Mouse (Mus musculus) retina, postnatal 1 day (tissue): ENCODE results near the gene Uba5.

Experiments used
- DNase-seq: peaks from one replicate; pipeline ENCODE4 v3.0.0-alpha.2; 2012

The Uba5 gene

DNA sequence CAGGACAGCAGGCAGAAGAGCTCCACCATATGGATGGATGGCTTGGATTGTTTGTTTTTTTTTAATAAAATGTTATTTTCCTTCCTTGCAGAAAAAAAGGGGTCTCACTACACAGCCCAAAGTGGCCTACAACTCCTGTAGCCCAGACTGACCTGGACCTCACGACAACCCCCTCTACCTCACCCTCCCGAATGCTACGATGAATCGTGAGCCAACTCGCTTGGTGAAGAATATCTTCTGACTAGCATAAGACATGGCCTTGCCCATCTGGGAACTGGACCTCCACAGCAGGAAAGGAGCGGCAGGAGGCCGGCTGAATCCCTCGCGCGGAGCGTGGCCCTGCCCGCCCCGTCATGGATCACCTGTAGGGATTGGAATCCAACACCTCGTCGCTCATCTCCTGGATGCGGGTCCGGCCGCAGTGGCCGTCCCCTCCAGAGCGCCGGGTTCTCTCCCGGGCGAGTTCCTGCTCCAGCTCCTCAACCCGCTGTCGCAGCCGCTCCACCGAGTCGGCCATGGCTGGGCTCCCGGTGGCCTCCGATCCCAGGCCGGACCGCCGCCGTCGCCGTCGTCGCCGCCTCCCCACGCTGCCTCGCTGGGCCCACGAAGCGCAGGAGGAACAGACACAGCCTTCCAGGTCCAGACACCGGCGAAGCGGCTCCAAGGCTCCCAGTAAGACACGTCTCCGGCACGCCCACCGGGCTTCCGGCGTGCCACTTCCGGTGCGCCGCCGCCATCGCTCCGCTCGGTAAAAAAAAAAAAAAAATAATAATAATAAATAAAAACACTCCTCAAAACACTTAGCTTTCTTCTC, at the start of gene Uba5:
TSS of gene Uba5 (minus strand) at position 705 of the 814 bp plus-strand sequence.
- no peak for DNase-seq

GRCm38 (mm10) chr9:104109151-104109550, 46.2 kb upstream of the Uba5 start:
- DNase-seq = no peak

- DNase-seq = no peak
These were observed 45.7 kb upstream of the Uba5 start for GRCm38 (mm10) chr9:104108571-104109143.

- no peak for DNase-seq
These were observed 44.5 kb upstream of the Uba5 start for GRCm38 (mm10) chr9:104107482-104107881.

- DNase-seq = no peak
These were observed 44.0 kb upstream of the Uba5 start for GRCm38 (mm10) chr9:104106930-104107329.

GRCm38 (mm10) chr9:104104986-104105385, 42.1 kb upstream of the Uba5 start:
- no peak for DNase-seq

DNA sequence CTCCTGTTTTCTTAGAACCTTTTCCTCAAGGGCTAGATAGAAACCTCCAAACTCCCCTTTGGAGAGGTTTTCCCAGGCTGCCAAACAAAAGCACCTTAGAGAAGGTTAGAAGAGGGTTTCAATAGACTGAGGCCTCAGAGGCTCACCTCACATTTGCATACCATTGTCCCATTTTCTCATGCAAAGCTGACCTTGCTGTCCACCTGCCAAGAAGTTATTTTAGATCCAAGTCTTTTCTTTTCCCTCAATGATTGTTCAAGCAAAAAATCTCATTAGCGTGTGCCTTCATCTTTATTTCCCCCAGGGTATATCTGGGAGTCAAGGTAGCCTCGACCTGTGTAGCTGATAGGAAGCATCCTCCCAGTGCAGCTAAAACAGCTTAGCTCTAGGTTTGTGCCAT, 40.0 kb upstream of the Uba5 start:
- no peak for DNase-seq

DNA sequence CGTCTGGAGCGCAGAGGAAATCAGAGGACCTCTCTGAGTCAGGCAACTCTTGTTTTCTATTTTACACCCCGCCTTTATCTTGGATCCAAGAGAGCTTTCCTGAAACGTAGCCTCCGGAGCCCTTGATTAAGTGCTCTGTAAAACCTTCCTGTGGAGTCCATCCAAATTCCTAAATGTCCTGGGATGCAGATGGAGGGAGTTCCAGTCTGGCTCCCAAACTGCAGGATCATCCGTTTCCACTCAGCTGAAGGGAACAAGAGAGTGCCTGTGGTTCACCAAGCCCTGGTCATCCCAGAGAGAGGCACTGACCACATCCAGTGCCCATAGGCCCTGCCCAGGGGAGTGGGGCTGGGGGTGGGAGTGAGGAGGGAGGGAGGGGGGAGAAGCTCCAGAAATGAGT, 39.4 kb upstream of the Uba5 start:
- no peak for DNase-seq

DNA sequence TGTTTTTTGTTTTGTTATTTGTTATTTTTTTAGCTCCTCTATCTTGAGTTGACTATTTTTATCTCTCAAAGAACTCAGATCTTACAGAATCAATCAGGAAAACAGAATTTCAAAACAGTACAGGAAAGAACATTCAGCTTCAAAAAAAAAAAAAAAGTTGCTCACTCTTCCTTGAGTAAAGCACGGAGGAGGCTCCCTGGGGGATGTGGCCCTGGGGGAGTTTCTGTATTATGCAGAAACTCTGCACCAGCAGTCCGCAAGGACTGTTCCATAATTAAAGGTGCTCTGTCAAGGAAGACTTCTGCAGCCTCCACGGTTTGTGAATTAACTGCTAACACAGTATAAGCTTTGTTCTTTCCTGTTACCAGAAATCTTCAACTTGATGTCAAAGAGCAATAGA, 38.5 kb upstream of the Uba5 start:
- DNase-seq = no peak

DNA sequence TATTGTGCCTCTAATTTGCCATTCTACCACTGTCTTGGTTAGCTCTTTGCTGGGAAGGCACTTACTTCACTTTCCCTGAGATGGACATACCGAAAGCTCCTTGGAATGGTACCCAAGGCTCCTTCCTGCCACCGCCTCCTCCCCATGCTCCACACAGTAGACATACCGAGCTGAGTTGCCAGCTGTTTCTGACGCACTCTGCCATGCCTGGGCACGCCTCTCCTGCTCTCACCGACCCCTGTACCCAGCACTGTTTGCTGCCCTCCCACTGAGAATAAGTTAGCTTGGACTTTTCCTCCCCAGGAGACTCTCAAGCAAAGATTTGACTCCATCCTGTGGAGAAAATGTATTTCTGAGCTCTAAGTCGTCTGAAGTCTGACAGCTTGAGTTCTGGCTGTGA, 37.9 kb upstream of the Uba5 start:
- no peak for DNase-seq

DNA sequence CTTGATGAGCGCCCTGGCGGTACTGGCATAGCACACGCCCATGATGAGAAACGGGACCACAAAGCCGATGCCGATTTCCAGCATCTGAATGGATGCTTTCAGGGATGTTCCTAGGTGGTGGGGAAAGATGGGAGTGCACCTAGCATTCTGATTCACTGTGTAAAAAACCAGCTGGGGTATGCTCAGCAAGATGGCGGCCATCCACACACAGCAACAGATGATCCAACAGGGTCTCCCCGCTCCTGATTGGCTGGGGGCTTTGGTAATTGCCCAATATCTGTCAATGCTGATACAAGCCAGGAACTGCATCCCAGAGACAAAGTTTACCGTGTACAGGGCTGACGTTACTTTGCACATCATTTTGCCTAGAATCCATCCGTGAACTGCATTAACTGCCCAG, 36.1 kb upstream of the Uba5 start:
- no peak for DNase-seq

GRCm38 (mm10) chr9:104098256-104098655, 35.3 kb upstream of the Uba5 start:
- DNase-seq = no peak

DNA sequence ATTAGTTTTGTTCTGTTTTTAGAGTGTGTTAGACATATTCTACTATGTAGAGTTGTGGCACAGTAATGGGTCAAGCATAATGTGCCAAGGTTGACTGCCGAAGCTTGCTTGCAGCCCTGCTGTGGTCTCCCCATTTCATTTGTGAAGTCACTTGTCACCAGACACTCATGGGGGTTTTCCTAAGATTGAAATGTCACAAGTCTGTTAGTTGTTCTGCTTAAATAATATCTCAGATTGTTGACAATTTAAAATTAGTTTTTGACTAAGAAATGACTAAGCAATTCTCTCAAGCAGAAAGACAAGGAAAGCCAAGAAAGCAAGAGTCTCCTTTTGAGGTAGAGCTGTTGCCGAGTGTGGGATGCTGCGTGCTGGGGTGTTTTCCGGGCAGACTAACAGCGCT, 30.0 kb upstream of the Uba5 start:
- DNase-seq = no peak

GRCm38 (mm10) chr9:104088555-104088954, 25.6 kb upstream of the Uba5 start:
- DNase-seq = peak; percentile 1

GRCm38 (mm10) chr9:104085730-104086429, 22.9 kb upstream of the Uba5 start:
- no peak for DNase-seq

- no peak for DNase-seq
These were observed 17.1 kb upstream of the Uba5 start for GRCm38 (mm10) chr9:104080038-104080437.

DNA sequence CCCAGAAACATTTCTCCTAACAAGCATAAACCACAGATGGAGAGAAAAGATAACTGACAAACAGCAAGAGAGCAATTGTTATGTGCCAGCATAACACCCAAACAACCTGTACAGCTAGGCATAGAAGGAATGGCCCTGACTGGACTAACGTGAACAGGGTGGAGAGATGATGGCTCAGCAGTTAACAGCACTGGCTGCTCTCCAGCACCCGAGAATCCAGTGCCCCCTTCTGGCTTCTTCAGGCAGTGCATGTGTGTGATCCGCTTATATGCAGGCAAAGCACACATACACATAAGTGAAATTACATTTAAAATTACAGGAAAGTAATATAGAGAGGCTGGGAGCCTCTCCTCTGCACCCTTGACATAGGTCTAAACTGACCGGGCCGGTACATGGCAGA, 16.4 kb upstream of the Uba5 start:
- peak; percentile 58 for DNase-seq

- no peak for DNase-seq
These were observed 15.8 kb upstream of the Uba5 start for GRCm38 (mm10) chr9:104078780-104079179.

- peak; percentile 45 for DNase-seq
These were observed 12.9 kb upstream of the Uba5 start for GRCm38 (mm10) chr9:104075808-104076207.

- DNase-seq = no peak
These were observed 8.1 kb upstream of the Uba5 start for GRCm38 (mm10) chr9:104070863-104071604.

DNA sequence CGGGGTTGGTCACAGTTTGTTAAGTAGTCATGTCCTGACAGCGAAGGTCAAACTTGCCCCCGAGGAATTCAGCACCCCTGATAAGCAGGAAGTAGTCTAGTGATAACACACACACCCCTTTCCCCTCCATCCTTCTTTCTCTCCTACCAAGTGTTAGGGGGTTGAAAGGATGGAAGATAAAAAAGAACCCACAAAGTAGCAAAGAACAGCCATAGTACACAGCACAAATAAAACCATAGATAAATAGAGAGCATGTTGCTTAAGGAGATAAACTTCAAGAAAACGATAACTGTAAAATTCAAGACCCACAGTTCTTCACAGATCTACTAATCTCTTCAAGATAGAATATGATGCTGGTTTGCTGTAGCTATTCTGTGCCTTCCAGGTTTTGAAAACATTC, 7.3 kb upstream of the Uba5 start:
- no peak for DNase-seq

DNA sequence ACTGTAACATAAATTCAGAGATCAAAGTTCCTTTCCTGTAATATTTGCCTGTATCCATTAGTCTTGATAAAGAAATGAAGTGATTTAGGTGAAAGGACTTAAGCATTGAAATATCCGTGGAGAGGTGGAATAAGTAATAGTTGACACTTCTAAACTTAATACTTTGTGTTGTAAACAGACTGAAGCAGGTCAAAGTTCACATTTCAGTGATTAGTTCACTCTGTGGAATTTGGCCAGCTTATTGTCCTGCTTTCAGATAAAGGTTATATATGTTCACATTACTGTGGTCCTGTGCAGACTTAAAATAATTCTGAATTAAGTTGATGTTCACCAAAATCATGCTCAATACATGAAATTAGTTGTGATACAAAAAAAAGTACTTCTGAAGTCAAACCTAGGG, 1.6 kb upstream of the Uba5 start:
- DNase-seq = no peak

GRCm38 (mm10) chr9:104063244-104063961, 469 bp upstream of the Uba5 start, which contains the start of gene Acad11:
Acad11 (plus strand) TSS chr9:104063377.
- peak; percentile 95 for DNase-seq
